In the genomic region with DNA sequence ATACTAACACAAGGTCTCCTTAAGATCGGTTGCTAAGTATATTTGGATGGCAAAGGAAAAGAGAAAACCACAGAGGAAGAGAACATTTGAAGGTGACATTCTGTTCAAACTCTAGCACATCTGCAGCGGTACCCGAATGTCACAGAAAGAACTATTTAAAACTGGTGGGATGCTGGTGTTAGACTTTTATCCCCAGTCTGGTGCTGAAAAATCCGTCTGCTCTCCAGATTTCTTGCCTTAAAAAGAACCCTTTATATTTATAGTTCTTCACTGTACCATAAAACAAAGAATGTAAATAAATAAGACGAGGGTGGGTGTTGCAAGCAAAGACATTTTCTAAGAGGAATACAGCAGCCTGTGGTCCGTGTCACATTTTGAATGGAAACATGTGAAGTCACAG, we compare ENCODE assay signal across 22 mouse cellular contexts.
DNase-seq lines count a peak whose midpoint lies in the region; ATAC-seq lines count a peak whose summit lies in the region.
"Had no signal": no experiment of that assay in that cellular context is flagged by ENCODE, and none has a peak within 500 bp of the region (broad histone marks: within the 10 kb centered on the region; RNA-seq: fewer than 3 reads in every experiment).

No protein-coding gene starts in this region.

- peak; percentile 72 for ATAC-seq in frontal cortex, adult (ENCODE audit: low TSS enrichment)
- ATAC-seq: forebrain, embryonic 14.5 days; inflammation-experienced regulatory T-cells, adult 6 months had no signal

- DNase-seq in frontal cortex, postnatal 14 days (ENCODE audit: low spot score in 2 of 2), result no peak
- peak; percentile 23 for DNase-seq in layer of hippocampus, adult 9-11 months
- DNase-seq in layer of hippocampus, postnatal 36 days, result no peak
- DNase-seq in right cerebral cortex, adult 18-20 months, result peak; percentile 33
- DNase-seq in right cerebral cortex, postnatal 4 days, result no peak
- DNase-seq in thymus, postnatal 25 days, result no peak
- DNase-seq: adrenal gland, adult 8-10 months; cerebellum, adult 8-10 months; cerebellum, postnatal 25 days; gastrocnemius, adult 2 months; gastrocnemius, postnatal 36 days; heart, adult 2 months; kidney, adult 11 months; kidney, postnatal 14 days; liver; lung, adult 2 months; lung, postnatal 10 days; midbrain, embryonic 14.5 days; retina, postnatal 1 day had no signal

Comparison
In these comparisons a context has a peak if more than half of its experiments do, and no peak if none do; other contexts are left out.
1. DNase-seq: peak in layer of hippocampus, adult 9-11 months (single experiment) and right cerebral cortex, adult 18-20 months (single experiment); none in frontal cortex, postnatal 14 days (0 of 2), layer of hippocampus, postnatal 36 days (0 of 2), right cerebral cortex, postnatal 4 days (single experiment) and thymus, postnatal 25 days (single experiment).